ENCODE assay signal across 29 mouse cellular contexts in the genomic region with DNA sequence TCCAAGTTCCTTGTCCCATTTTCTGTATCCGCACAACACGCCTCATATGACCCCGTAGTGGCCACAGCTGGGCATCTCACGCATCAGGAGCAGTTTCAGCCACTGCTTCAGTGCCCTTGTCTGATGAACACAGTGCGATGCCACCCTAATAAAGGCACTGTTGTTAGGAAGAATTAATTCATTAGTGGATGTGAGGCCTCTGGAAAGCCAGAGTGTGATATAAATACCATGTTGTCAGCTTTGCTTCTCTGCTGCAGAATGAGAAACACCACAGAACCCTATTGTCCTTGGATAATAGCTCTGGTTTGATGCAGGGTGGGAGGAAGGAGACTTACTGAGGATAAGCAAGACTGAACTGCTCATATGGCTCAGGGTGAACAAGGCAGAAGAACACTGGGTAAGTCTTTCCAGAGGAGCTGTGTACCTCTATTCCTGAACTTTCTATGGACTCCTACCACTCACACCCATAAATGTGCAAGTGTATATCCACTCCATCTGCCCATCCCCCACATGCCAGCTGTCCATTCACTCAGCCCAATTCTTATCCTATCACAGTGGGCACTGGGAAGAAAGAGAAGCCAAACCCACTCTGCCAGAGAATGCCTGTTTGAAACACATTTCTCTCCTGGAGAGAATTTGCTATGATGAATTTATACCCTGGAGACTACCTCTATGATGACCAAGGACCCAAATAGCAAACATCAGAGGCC.
DNase-seq lines count a peak whose midpoint lies in the region; ATAC-seq and TF ChIP-seq lines count a peak whose summit lies in the region.
"Had no signal": no experiment of that assay in that cellular context is flagged by ENCODE, and none has a peak within 500 bp of the region (broad histone marks: within the 10 kb centered on the region; RNA-seq: fewer than 3 reads in every experiment).

No protein-coding gene starts in this region.

- H3K4me1 ChIP-seq in hindbrain, postnatal 0 days (ENCODE audit: insufficient read depth, low read length), result peaks cover 5% of the 10 kb centered on the region; the same call in 1 of the 2 replicates
- no peaks in the 10 kb centered on the region for H3K4me1 ChIP-seq in hindbrain, embryonic 10.5 days (replicated peaks)
- H3K4me1 ChIP-seq in neural tube, embryonic 12.5 days, result no peaks in the 10 kb centered on the region
- no peaks in the 10 kb centered on the region for H3K4me1 ChIP-seq in liver, embryonic 12.5 days
- H3K4me1 ChIP-seq: embryonic facial prominence, embryonic 15.5 days; hindbrain, embryonic 12.5 days; kidney, embryonic 15.5 days; neural tube, embryonic 15.5 days; stomach, embryonic 15.5 days had no signal

- no peaks in the 10 kb centered on the region for H3K9me3 ChIP-seq in hindbrain, postnatal 0 days (ENCODE audit: low read length)
- no peaks in the 10 kb centered on the region for H3K9me3 ChIP-seq in hindbrain, embryonic 10.5 days
- no peaks in the 10 kb centered on the region for H3K9me3 ChIP-seq in neural tube, embryonic 12.5 days
- no peaks in the 10 kb centered on the region for H3K9me3 ChIP-seq in liver, embryonic 12.5 days (replicated peaks)
- H3K9me3 ChIP-seq: embryonic facial prominence, embryonic 15.5 days; hindbrain, embryonic 12.5 days; kidney, embryonic 15.5 days; limb, embryonic 10.5 days; midbrain, embryonic 10.5 days; neural tube, embryonic 15.5 days; stomach, embryonic 15.5 days had no signal

- H3K36me3 ChIP-seq in hindbrain, postnatal 0 days (ENCODE audit: insufficient read depth, low read length), result no peaks in the 10 kb centered on the region
- no peaks in the 10 kb centered on the region for H3K36me3 ChIP-seq in hindbrain, embryonic 10.5 days
- H3K36me3 ChIP-seq in neural tube, embryonic 12.5 days, result no peaks in the 10 kb centered on the region
- H3K36me3 ChIP-seq in liver, embryonic 12.5 days, result no peaks in the 10 kb centered on the region
- H3K36me3 ChIP-seq: embryonic facial prominence, embryonic 15.5 days; hindbrain, embryonic 12.5 days; kidney, embryonic 15.5 days; limb, embryonic 10.5 days; midbrain, embryonic 10.5 days; neural tube, embryonic 15.5 days; stomach, embryonic 15.5 days had no signal

- H3K27ac ChIP-seq in hindbrain, postnatal 0 days, result no peak overlapping the region
- H3K27ac ChIP-seq in hindbrain, embryonic 10.5 days, result no peak overlapping the region
- no peak overlapping the region for H3K27ac ChIP-seq in neural tube, embryonic 12.5 days
- H3K27ac ChIP-seq in liver, embryonic 12.5 days, result no peak overlapping the region
- H3K27ac ChIP-seq: embryonic facial prominence, embryonic 15.5 days; hindbrain, embryonic 12.5 days; kidney, embryonic 15.5 days; limb, embryonic 10.5 days; macrophage; midbrain, embryonic 10.5 days; neural tube, embryonic 15.5 days; stomach, embryonic 15.5 days had no signal

- H3K27me3 ChIP-seq in hindbrain, postnatal 0 days (ENCODE audit: insufficient read depth, low read length), result no peaks in the 10 kb centered on the region
- H3K27me3 ChIP-seq in hindbrain, embryonic 10.5 days (ENCODE audit: insufficient read depth, poor library complexity, severe bottlenecking), result 0 out of 2 replicates have a peak, but pooled peaks cover under 1% of the 10 kb centered on the region
- H3K27me3 ChIP-seq in neural tube, embryonic 12.5 days (replicated peaks), result no peaks in the 10 kb centered on the region
- H3K27me3 ChIP-seq in liver, embryonic 12.5 days (replicated peaks), result no peaks in the 10 kb centered on the region
- H3K27me3 ChIP-seq: embryonic facial prominence, embryonic 15.5 days; hindbrain, embryonic 12.5 days; kidney, embryonic 15.5 days; neural tube, embryonic 15.5 days; stomach, embryonic 15.5 days had no signal

- no peak overlapping the region for H3K4me2 ChIP-seq in hindbrain, postnatal 0 days (ENCODE audit: low read depth, low read length)
- H3K4me2 ChIP-seq in neural tube, embryonic 12.5 days (replicated peaks), result no peak overlapping the region
- H3K4me2 ChIP-seq in liver, embryonic 12.5 days, result no peak overlapping the region
- H3K4me2 ChIP-seq: embryonic facial prominence, embryonic 15.5 days; heart, embryonic 11.5 days; hindbrain, embryonic 12.5 days; kidney, embryonic 15.5 days; neural tube, embryonic 15.5 days; stomach, embryonic 15.5 days had no signal

- no peak for TF ChIP-seq CTCF in hindbrain, postnatal 0 days (IDR thresholded peaks at IDR 0.05; ENCODE audit: low read depth)

- ATAC-seq in hindbrain, postnatal 0 days, result peak; percentile 32; the same call in 1 of the 2 replicates
- 0 out of 2 replicates have a peak, but pooled peaks have one; percentile 33 for ATAC-seq in neural tube, embryonic 12.5 days (ENCODE audit: low FRiP score, low read depth)
- ATAC-seq in liver, embryonic 12.5 days, result no peak
- ATAC-seq: forebrain, embryonic 14.5 days; midbrain, embryonic 16.5 days had no signal

- WGBS in hindbrain, postnatal 0 days, result 74% methylated on average over 5 of the region's 5 CpGs
- 91% methylated on average over 5 of the region's 5 CpGs for WGBS in hindbrain, embryonic 10.5 days
- 90% methylated on average over 5 of the region's 5 CpGs for WGBS in neural tube, embryonic 12.5 days
- 78% methylated on average over 5 of the region's 5 CpGs for WGBS in liver, embryonic 12.5 days (ENCODE audit: insufficient replicate concordance)

- no peak overlapping the region for H3K4me3 ChIP-seq in hindbrain, postnatal 0 days (ENCODE audit: low read length)
- no peak overlapping the region for H3K4me3 ChIP-seq in hindbrain, embryonic 10.5 days
- H3K4me3 ChIP-seq in neural tube, embryonic 12.5 days, result no peak overlapping the region
- H3K4me3 ChIP-seq in liver, embryonic 12.5 days, result no peak overlapping the region
- H3K4me3 ChIP-seq: embryonic facial prominence, embryonic 15.5 days; hindbrain, embryonic 12.5 days; kidney, embryonic 15.5 days; limb, embryonic 10.5 days; midbrain, embryonic 10.5 days; myocyte; neural tube, embryonic 15.5 days; stomach, embryonic 15.5 days had no signal

- no peak overlapping the region for H3K9ac ChIP-seq in hindbrain, postnatal 0 days (replicated peaks; ENCODE audit: low read length)
- no peak overlapping the region for H3K9ac ChIP-seq in neural tube, embryonic 12.5 days
- no peak overlapping the region for H3K9ac ChIP-seq in liver, embryonic 12.5 days
- H3K9ac ChIP-seq: embryonic facial prominence, embryonic 15.5 days; hindbrain, embryonic 12.5 days; kidney, embryonic 15.5 days; neural tube, embryonic 15.5 days; stomach, embryonic 15.5 days had no signal

- peak; percentile 5 for DNase-seq in cerebellum, adult 9-10 months
- DNase-seq in cerebellum, postnatal 4 days (ENCODE audit: low spot score in 2 of 2), result no peak
- no peak for DNase-seq in hindbrain, postnatal 0 days (ENCODE audit: low spot score)
- DNase-seq in hindbrain, embryonic 10.5 days (ENCODE audit: low spot score), result no peak
- DNase-seq in neural tube, embryonic 10.5 days (ENCODE audit: extremely low spot score, low spot score), result no peak
- peak; percentile 57 for DNase-seq in telencephalon, adult 2 months (ENCODE audit: low read depth, low spot score)
- DNase-seq: adrenal gland, postnatal 10 days; cerebellum, postnatal 36 days; gastrocnemius, postnatal 10 days; kidney, adult 11 months; kidney, postnatal 36 days; layer of hippocampus, postnatal 36 days; liver; thymus, adult 18-20 months; thymus, postnatal 4 days had no signal

Comparison
In these comparisons a context has a peak if more than half of its experiments do, and no peak if none do; other contexts are left out.
1. DNase-seq: peak in cerebellum, adult 9-10 months (single experiment) and telencephalon, adult 2 months (single experiment); none in cerebellum, postnatal 4 days (0 of 2), hindbrain, postnatal 0 days (single experiment), hindbrain, embryonic 10.5 days (single experiment) and neural tube, embryonic 10.5 days (single experiment).